Mouse (Mus musculus) heart, postnatal 36 days (tissue): ENCODE measurements at regions not wholly inside any gene's neighbourhood (a gene's known extent, or its start where the extent isn't known, plus 50 kb on each side); places are given as distances from the start of the nearest gene placed in this dataset.

Experiments
- DNase-seq, 2 experiments: peaks; one replicate each; pipeline ENCODE4 v3.0.0; 2021 to 2022
- intact Hi-C: fragments of 180-260 bp; cut with DNase I; formaldehyde crosslinking; loops from one replicate; pipeline ENCODE4 v1.15.1; 2025

DNA sequence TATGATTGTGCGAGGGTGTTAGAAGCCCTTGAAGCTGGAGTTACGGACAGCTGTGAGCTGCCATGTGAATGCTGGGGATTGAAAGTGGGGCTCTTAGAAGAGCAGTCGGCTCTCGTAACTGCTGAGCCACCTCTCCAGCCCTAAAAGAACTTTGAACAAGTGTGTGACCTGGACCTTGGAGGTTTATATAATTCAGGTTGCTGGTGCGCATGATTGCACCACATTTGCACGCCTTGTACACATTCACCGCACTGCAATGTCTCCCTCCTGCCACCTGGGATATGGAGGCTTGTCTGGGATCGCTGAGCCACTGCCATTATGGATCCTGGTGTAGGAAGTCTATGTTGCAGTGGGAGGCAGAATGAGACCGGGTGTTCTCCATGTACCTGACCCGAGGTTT, 73.6 kb upstream of the Sox4 start:
- no peak for DNase-seq
- intact Hi-C loops = no loop called here

DNA sequence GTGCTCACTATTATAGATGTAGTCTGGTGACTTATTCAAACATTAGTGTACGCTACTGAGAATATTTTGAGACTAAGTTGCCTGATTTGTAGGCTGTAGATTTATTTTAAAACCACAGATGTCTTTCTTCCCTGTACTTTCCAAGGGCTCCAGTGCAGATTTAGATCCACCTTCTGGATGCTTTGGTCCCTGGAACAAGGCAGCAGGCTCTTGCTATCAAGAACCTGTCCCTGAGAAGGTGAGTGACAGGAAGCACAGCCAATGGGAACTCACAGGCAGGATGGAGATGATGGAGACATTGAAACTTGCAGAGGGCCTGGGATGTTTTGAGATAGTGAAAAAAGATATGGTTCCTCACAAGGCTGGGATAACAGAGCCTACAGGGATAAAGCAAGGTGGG, 70.0 kb upstream of the Sox4 start:
- no peak for DNase-seq
- intact Hi-C loops = no loop called here

DNA sequence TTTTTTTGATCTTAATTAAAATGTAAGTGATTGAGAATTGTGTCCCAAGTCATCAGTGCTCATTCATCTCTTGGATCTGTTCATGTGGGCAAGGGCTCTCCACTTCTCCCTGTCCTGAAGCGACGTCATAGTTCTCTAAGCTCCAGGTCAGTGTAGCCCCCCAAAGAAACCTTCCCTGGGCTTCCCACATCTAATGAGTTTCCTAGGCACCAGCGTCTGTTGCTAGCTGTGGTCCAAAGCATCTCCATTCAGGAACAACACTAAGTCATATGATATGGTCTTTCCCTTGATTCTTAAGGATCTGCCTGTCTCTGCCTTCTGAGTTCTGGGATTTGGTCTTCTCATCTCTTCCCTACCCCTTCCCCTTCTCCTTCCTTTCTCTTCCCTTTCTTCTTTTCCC, 66.3 kb upstream of the Sox4 start:
- DNase-seq = no peak
- intact Hi-C loops = no loop called here

DNA sequence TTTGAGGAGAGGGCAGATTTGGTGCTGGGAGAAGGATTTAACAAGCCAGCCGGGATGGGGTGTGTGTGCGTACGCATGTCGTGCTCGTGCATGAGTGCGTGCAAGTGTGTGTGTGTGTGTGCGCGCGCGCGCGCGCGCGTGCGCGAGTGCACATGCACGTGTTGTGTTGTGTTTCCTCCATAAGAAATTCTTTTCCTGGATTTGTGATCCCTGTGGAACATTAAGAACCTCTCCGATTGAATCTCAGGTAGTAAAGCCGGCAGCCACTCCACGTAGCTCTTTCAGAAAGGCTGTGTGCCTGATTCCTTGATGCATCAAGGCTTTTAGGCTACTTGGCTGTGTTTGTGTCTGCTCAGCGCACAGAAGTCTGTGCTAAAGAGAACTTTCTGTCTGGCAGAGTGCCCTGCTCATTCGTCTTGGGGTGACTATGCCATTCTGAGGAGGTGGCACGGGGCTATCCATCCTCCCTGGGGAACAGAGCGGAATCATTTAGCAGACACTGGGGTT, 62.7 kb upstream of the Sox4 start:
- intact Hi-C loops = no loop called here
- no peak for DNase-seq

DNA sequence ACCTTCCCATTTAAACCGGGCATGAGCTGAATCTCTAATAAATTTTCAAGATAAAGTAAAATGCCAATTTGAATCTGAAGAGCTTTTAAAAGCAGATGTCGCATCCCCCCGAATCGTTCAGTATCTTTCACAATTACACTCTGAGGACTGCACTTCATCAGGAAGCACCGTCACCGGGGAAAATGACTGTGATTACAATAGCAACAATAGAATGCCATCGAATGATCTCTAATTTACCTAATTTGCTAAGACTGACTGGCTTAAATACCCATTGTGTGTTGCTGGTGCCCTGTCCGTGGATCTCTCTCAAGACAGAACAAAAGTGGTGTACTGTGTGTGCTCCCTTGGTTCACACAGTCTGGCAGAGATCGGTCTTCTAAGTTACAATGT, 62.1 kb upstream of the Sox4 start:
- no peak for DNase-seq
- intact Hi-C loops = no loop called here

DNA sequence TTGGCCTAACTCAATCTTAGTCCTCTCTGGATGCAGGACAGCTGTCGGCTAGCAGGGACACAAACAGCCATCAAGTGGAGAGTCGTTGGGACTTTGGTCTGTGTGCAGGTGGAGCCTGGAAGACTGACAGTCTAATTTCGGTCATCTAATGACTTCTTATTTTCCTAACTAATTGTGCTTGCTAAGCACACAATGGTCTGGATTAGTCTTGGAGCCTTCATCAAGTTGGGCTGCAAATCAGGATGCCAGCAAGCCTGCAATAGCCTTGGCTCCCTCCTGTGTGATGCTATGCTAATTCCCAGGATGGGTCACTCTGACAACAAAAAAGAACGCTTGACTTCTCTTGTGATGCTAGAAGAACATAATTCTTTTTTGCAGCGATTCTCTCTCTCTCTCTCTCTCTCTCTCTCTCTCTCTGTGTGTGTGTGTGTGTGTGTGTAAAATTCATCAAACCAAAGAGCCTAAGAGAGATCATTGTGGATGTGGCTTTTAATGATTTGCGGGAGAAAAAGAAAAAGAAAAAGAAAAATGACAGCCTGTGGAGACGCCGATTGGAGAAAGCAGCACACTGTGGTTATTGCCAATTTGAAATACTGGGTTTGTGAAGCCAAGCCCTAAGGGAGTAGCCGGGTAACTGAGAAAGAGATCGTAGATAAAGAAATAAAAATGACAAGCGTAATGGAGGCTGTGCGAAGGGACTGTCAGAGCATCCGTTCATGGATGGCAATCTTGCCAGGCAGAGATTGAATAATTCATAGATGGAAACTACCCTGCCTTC, 61.5 kb upstream of the Sox4 start:
- intact Hi-C loops = no loop called here
- DNase-seq = no peak

DNA sequence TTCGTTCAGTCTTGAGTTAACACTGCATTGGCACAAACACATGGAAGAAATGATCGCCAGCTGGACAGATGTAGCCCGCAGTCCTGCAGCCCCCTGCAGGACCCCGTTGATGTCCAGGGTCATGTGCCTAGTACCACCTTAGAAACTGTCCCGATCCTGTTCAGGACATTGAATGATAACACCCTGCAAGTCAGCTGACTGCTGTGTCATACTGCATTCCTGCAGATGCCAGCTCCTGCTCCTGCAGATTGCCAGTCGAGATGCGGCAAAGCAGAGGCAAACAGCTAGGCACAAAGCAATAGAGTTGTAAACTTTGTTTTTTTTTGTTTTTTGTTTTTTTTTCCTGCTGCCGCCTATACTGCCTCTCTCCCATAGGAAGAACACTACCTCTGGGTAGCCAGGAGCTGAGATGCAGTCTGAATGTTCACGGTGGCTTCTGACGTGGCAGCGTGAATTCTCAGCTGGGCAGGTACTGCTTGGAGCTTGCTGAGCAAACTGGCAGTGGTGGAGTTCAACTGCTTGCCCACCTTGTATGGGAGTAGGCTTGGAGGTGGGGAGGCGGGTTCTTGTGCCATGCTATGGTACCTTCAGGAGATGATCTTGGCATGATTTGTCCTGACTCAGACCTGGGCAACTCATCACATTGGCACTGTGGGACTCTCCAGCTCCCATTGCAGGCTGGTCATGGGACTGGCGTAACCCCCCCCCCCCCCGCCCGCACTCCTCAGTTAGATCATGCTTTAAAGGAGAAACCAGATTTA, 60.7 kb upstream of the Sox4 start:
- intact Hi-C loops = no loop called here
- no peak for DNase-seq

DNA sequence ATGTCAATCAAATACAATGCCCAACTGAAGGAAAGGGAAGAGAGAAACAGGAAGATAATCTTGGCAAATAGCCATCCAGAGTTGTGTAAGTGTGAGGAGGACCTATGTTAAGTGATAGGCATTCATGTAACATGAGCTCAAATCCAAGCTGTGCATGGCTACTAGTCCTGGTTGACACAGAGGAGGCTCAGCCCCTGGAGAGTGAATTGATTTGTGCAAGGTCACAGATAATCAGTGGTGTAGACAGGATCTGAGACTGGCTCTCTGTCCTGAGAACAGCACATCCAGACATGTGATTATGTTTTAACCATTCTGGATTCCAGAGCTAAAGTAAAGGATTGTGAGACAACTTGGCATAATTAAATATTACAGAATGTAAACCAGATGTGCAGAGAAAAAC, 53.0 kb upstream of the Sox4 start:
- intact Hi-C loops = no loop called here
- DNase-seq = no peak
